Mouse (Mus musculus) spleen, embryonic (tissue): Measurements from ENCODE around the gene Unc45a.

ENCODE experiments used
- CTCF ChIA-PET: fragments of 350-600 bp; sonication (Branson Sonifier 250); formaldehyde crosslinking; loops from one replicate; lab custom pipeline; 2022; lab: Charles Lee

Gene Unc45a

GRCm38 (mm10) chr7:80368635-80369421, 28.0 kb upstream of the Unc45a start:
- CTCF ChIA-PET: interaction anchor here (0.7 to 1.0 kb wide), 4 partner anchors 18 to 415 kb away, joined by 3 to 7 read pairs (median 5); no protein-coding TSS in a partner anchor

GRCm38 (mm10) chr7:80368009-80368408, 27.2 kb upstream of the Unc45a start:
- CTCF ChIA-PET: no interaction called here

DNA sequence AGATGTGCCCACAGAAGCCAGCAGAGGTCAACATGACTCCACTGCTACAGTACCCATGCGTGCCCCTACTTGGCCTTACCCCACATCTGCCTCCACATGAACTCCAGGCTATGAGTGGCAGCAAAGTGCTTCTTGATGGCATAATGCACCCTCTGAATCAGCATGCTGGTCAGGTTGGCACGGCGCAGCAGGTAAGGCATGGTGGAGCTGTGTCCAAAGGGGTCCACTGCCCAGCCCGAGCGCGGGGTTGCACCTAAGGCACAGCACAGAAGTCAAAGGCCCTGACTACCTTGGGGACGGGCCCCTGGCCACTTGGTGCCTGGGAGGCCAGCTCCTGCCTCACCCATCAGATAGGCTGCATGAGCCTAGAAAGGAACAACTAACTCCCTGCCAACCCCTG, 26.4 kb upstream of the Unc45a start:
- CTCF ChIA-PET: no interaction called here

DNA sequence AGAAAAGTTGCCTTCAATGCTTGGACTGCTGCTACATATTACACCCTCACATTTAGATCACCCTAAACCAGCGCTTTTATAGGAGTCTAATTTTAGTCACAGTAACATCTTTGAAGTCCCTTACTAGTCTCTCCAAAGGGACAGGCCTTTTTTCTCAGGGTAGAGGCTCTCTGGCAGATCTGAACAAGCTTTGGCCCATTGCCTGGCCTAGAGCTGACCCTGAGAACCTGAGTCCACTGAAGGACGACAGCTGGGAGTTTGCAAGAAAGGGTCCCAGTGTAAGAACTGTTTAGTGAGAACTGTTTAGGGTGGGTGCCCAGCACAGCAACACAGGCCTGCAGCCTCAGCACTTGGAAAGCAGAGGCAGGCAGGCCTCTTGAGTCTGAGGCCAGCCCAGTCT, 25.0 kb upstream of the Unc45a start:
- CTCF ChIA-PET: no interaction called here

- CTCF ChIA-PET: no interaction called here
Measured at GRCm38 (mm10) chr7:80360435-80360834, 19.6 kb upstream of the Unc45a start.

DNA sequence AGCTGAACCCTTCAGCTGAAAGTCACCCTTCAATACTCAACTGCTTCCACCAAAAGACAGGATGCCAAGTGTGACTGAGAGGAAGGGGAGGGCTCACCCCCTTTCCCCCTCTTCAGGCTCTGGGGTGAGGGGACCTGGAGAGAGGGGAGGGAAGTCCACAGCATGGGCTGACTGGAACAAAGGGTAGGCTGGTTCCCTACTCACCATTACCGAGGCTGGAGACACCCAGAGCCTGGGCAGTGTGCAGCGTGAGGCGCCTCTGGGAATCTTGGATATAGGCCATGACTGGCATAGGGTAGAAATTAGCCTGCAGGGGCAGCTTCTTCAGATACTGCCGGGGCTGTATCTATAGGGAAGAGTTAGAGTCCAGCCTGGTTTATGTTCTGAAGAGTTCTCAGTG, 17.2 kb upstream of the Unc45a start:
- CTCF ChIA-PET: no interaction called here

- CTCF ChIA-PET: no interaction called here
Measured at GRCm38 (mm10) chr7:80357156-80357555, 16.4 kb upstream of the Unc45a start.

DNA sequence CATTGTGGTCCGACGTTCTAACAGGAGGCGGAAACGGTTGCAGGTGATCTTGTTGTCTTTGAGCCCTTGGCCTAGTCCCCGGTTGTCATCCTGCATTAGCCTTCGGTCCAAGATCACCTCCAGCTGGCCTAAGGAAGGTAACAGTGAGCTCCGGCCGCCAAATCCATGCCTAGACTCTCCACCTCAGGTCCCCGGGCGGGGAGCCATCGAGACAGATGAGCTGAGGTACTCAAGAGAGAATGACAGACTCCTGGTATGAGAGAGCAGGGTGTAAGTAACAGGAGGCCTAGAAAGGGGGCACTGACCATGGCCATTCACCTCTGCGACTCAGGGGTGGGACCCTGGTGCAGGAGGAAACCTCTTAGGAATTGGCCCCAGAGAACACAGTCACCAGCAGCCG, 15.5 kb upstream of the Unc45a start:
- CTCF ChIA-PET: no interaction called here

DNA sequence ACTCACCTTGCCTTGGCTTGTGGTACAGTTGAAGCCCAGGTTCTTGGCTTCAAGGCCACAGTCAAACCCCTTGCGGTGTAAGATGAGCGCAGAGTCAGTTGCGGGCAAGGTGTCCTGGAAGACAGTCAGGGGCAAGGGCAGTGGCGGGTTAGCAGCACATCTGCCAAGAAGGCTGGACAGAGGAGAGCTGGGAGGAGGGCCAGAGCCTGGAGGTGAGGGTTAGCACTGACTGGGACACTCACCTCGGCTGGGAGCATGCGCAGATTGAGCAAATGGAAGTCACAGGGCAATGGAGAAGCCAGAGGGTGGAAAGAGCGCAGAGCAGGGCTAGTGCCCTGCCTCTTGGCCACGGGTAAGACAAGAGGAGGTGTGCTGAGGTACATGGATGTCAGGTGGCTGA, 12.1 kb upstream of the Unc45a start:
- CTCF ChIA-PET: no interaction called here

DNA sequence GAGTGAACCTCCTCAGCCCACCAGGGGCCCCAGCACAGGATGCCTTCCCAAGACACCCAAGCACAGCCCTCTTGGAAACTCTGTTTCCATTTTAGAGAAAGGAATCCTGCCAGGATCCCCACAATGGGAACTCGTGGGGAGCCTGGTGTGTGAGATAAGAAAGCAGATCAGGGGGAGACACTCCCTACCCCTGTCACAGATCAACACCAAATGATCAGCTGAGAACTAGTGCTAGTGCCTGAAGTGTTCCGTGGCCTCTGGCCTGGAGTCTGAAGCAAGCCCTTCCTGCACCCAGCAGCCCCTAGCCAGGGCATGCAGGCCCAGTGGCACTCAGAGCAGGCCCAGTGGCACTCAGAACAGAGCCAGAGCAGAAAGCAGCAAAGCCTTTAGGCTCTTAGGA, 10.0 kb upstream of the Unc45a start:
- CTCF ChIA-PET: no interaction called here

DNA sequence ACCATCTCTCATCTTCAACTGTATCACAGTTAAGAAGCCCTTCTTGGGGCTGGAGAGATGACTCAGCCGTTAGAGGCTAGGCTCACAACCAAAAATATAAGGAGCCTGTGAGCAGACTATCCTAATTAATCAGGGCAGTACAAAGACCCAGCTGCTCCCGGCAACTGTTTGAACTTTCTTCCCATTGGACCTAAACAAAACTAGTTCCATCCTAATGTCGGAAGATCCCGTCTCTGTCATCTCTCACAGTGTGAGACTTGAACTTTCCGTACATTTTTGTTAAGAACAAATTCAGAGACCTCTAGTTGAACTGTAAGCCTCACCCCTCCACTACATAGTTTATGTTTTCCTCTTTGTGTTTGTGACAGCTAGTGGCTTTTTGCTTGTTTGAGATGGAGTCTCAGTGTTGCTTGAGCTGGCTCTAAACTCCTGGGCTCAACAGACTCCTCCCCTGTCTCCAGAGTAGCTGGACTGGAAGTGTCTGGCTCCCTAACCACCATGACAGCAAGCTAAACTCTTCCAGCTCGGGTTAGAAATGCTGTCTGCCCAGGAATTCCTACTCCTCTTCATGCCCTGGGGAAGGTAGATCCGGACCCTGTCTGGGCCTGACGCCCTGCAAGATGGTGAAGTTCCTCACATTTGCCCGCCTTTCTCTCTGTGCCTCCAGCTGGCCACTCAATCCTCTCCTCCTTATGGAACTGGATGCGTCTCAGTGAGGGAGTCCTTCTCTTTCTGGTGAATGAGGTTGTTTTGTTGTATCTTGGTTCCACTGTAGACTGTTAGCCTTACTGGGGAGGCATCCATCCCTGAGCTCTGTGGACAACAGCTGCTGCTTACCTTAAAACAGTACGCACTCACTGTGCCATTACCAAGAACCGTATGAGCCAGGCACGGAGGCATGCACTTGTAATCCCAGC, 7.1 kb upstream of the Unc45a start:
- CTCF ChIA-PET: no interaction called here

DNA sequence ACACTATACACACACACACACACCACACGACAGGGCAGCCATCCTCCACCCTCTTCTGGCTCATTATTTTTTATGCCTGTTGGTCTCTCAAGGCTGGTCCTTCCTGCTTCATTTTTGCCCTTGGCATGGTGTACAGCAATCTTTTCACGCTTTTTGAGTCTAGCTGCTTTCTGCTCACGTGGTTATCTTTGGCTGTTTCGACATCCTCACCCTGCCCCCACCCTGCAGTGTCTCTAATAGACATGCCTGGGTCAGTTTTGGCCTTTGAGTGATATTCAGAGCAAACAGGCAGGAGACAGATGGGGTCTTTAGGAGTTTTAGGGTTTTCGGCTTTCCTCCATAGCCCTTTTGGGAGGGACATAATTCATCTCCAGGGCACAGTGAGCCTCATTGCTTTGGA, 6.0 kb upstream of the Unc45a start:
- CTCF ChIA-PET: no interaction called here

- CTCF ChIA-PET: no interaction called here
Measured at GRCm38 (mm10) chr7:80346173-80346572, 5.4 kb upstream of the Unc45a start.

GRCm38 (mm10) chr7:80343270-80344018, 2.6 kb upstream of the Unc45a start:
- CTCF ChIA-PET: interaction anchor here (0.6 to 3.1 kb wide), 4 partner anchors 14 to 269 kb away, joined by 3 to 10 read pairs (median 4); no protein-coding TSS in a partner anchor

GRCm38 (mm10) chr7:80342858-80343257, 2.1 kb upstream of the Unc45a start, which contains the start of gene Hddc3:
Gene Hddc3, plus strand, starts transcription at chr7:80343104.
- CTCF ChIA-PET: interaction anchor here (0.6 to 3.1 kb wide), 4 partner anchors 13 to 269 kb away, joined by 3 to 10 read pairs (median 4); no protein-coding TSS in a partner anchor

DNA sequence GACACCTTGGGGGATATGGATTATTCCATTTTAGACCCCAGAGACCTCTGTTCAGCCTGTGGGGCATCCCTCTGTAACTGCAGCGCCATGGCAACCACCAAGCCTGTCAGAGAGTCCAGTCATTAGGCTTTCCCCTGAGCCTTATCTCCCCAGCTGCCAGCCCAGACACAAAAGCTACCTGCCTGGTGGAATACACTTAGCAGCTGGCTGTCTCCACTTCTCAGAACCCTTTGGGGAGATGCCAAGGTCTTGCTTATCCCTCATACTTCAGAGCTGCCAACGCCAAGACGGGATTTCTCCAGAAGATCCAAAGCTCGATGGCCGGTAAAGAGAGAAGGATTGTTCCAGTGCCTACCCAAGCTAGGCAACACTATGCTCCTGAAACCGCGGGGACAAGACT, 988 bp upstream of the Unc45a start:
- CTCF ChIA-PET: interaction anchor here (0.9 to 3.1 kb wide), 2 partner anchors 27 to 37 kb away, joined by 3 to 10 read pairs; no protein-coding TSS in a partner anchor

DNA sequence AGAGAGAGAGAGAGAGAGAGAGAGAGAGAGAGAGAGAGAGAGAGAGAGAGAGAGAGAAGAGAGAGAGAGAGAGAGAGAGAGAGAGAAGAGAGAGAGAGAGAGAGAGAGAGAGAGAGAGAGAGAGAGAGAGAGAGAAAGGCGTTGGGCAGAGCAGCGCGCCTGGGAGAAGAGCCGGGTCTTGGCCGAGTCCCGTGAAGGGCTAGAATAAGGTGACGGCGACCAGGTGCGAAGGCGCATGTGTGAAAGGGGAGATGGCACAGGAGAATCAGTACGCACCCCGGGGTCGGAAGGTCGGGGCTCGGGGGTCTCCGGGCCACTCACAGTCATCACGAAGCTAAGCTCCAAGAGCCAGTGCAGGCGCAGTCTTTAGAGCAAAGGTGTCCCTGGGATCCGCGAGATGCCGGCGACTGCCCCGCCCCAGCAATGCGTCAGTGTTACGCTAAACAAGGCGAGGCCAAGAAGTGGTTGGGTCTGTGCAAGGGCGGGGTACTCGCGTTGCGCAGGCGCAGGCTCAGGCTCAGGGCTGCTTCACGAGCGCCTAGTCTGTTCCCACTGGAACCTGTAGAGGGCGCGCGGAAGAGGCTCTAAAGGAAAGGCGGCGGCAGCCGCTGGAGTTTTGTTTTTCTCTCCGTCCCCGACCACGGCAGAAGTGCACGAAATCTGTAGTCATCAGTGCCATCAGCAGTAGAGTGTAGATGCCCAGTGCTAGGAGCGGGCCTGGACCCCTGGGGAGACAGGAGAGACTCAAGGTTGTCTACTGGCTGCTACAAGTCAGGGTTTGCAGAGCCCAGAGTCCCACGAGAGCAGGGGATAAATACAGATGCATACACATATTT, 794 bp downstream of the Unc45a start:
- CTCF ChIA-PET: interaction anchor here (0.6 to 3.1 kb wide), 6 partner anchors 15 to 93 kb away, joined by 3 to 10 read pairs (median 7); no protein-coding TSS in a partner anchor

DNA sequence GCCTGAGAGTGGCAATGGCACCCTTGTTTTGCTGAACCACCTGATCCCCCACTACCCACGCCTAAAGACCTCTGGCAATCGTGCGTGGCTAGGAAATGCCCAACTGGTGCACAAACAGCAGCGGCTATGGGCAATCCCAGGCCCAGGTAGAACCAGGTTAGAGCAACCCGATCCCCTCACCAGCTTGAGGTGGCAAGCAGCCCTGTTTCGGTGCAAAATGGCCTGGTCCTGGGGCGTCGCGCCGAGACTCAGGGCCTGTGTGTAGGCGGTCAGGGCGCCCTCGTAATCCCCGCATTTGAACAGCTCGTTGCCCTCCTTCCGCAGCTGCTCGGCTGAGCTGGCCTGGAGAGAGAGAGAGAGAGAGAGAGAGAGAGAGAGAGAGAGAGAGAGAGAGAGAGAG, 1.4 kb downstream of the Unc45a start:
- CTCF ChIA-PET: interaction anchor here (0.6 to 0.8 kb wide), 4 partner anchors 47 to 199 kb away, joined by 3 to 10 read pairs (median 4); no protein-coding TSS in a partner anchor

DNA sequence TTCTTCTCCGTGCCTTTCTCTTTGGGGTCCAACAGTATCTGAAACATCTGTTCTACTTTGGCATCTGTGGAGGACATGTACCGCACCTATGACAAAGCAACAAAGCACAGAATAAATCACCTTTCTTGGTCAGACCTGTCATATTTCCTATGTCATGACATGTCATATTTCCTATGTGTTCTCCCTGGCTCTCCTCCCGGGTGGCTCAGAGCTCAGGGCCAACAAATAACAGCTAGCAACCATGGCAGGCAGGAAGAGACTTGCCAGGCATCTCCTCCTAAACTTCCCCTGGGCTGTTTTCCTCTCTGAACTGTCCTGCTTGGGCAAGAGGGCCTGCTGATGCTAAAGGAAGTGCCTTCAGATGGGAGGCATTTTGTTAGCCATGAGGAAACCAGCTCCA, 3.9 kb downstream of the Unc45a start:
- CTCF ChIA-PET: no interaction called here

DNA sequence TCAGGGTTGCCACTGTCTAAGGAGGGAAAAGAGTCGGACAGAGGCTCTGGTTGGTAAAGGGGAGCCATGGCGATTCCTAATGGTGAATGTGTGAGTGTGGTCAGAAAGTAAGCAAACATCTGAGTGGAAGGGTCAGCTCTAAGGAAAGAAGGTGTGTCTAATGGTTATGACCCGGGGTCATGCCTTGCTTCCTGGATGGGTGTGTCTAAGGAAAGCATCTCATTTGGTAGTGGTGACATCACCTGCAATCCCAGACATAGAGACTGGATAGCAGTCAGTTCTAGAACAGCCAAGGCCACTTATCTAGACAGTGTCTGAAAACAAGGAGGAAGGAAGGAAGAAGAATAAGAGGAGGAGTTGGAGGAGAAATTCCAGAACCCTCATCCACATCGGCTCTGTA, 6.0 kb downstream of the Unc45a start:
- CTCF ChIA-PET: no interaction called here
